Mouse (Mus musculus) thymus, postnatal 25 days (tissue): ENCODE results near the gene Soat1.
"Not testable (repeated sequence)": the region's sequence is repeated elsewhere in the genome, so short reads cannot be mapped to it uniquely, and the experiment has no call there.

Experiments
- DNase-seq: peaks from one replicate; pipeline ENCODE4 v3.0.0; 2022

The Soat1 gene

DNA sequence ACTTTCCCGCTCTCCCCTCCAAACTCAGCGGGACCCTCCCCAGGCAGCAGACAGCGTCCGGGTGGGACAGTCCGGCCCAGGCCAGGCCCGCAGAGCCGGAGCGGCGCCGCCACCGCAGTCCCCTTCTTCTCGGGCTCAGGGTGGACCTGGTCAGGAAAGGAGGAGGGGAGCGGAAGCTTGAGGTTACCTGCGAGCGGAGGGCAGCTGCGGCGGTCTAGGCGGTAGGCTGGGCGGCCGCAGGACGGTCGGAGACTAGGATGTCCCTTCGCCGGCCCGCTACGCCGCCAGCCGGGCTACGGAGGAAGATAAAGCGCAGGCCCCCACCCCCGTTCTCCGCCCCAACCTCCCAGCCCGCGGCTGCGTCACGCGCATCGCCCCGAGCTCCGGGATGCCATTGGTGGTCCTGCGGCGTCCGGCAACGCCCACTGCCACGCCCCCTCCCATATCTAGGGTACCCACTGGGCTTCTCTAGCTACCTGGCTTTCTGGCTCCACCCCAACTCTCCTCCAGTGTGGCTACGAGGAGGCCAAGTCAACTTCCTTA is at the start of gene Soat1:
Soat1 (minus strand) TSS at position 371 of the 543 bp plus-strand sequence.
- DNase-seq = peak; percentile 94

DNA sequence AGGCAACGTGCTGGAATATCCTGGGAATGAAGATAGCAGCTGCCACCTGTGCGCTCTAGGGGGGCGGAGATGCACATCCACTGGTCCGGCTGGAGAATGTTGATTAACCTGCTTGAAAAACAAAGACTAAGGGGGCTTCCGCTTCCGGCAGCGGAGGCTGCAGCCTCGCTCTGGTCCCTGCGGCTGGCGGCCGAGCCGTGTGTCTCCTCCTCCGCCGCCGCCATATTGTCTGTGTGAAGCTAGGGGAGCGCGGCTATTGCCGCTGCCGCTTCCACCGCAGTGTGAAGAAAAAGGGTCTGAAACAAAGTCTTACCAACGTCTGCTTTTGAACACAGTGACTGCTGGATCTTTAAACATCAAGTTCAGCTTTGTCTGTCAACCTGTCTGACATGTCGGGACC is 49.7 kb upstream of the Soat1 start, which contains the start of gene Gm10031:
Gm10031 (plus strand) TSS at position 171 of the 400 bp plus-strand sequence.
- not testable (repeated sequence) for DNase-seq

GRCm38 (mm10) chr1:156521796-156522517 is 47.8 kb upstream of the Soat1 start:
- peak; percentile 73 for DNase-seq

DNA sequence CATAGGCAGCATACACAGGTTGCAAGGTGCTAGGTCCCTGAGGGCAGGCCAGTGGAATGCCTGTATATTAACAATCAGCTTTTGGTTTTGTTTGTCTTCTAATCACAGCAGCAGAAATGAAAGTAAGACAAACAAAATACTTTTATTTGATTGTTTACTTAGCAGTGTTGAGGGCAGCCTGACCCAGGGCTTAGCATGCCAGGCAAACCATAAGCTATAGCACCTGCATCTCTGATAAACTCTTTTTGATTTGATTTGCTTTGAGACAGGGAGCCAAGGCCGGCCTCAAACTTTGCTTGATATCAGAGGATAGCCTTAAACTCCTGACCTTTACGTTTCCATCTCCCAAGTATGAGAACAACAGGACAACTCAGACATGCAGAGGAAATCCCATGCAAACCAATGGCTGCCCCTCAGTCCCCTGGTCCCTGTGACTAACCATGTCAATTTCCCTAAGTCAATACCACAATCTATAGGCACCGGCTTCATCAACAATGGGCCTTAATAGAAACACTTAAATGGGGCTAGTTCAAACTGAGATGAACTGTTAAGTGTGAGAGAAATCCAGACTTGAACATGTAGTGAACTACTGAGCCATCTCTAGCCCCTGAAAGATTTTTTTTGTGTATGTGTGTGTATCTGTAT is 46.1 kb upstream of the Soat1 start:
- no peak for DNase-seq

DNA sequence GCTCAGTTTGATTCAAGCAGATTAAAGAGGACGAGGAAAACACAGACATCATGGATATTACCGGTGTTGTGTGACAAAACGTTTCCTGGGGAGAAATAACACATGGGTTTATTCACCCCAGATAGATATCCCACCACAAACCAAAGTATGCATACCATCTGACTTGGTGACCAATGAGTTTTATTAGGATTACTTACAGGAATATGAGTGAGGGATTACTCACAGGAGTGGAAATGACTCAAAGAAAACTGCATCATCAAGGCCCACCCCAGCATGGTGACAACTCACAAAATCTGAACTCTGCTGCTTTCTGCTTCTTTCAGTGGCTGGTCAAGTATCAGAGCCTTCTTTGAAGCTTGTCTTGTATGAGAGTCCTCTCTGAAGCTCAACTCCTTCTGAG is 33.6 kb upstream of the Soat1 start:
- DNase-seq = no peak

GRCm38 (mm10) chr1:156505901-156506300 is 31.8 kb upstream of the Soat1 start:
- no peak for DNase-seq

- DNase-seq = peak; percentile 13
Observed at GRCm38 (mm10) chr1:156504945-156505523, 30.9 kb upstream of the Soat1 start.

GRCm38 (mm10) chr1:156496910-156497309 is 22.8 kb upstream of the Soat1 start:
- no peak for DNase-seq

DNA sequence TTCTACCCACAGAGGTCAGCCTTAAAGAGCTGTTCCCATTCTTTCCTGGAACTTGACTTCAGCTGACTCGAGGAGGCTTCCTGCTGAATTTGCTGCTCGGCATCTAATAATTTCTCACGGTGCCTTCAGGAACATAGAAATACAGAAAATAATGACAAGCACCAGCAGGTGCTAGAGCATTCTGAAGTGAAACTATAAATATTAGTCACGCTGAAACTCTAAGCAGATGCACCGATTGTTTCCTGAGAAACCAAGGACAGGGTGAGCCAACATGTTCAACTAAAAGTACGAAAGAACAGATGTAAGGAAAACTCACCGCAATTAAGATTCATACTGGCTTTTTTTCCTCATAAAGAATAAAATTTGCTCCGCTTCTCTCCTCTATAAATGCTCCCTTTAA is 20.9 kb upstream of the Soat1 start:
- no peak for DNase-seq

DNA sequence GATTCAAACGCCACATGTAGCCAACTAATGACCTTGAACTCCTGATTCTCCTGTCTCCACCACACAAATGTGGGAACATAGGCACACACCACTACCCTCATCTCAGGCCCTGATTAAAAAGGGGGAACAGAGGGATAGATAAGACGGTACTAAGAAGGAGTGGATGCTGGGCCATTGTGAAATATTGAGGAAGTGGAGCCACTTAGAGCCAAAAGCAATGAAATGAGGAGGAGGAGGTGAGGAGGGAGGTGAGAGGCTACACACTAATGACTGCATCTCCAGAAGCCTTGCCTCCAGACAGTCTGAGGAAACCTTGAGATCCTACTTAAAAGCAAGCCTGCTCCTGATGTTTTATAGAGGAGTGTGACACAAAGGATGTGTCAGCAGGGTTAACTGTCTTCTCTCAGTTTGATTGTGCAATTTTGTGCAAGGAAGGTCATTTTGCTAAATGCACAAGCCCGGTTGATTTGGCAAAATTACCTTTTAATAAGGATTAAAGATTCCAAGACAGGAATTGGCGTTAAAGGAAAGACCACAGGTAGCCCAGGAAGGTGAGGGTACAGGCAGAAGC is 17.2 kb upstream of the Soat1 start:
- no peak for DNase-seq

DNA sequence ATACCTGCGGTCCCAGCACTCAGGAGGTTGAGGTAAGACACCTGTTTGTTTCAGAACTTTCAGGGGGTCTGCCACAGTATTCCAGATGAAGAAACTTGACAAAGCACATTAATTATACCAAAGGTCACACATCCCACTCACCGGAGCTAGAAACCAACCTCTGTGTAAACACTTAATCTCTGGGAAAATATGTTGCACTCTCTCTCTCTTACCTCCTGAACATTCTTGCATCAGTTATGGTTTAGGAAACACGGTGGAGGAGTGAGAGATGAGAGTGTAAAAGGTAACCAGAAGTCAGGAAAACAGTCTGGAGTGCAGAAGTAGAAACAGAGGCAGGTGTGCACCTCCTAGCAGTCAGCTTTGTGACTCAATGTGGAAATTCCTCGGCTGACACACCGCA is 13.9 kb upstream of the Soat1 start:
- DNase-seq = no peak

- DNase-seq = no peak
Observed at GRCm38 (mm10) chr1:156487498-156487897, 13.4 kb upstream of the Soat1 start.

- no peak for DNase-seq
Observed at GRCm38 (mm10) chr1:156481826-156482225, 7.7 kb upstream of the Soat1 start.

DNA sequence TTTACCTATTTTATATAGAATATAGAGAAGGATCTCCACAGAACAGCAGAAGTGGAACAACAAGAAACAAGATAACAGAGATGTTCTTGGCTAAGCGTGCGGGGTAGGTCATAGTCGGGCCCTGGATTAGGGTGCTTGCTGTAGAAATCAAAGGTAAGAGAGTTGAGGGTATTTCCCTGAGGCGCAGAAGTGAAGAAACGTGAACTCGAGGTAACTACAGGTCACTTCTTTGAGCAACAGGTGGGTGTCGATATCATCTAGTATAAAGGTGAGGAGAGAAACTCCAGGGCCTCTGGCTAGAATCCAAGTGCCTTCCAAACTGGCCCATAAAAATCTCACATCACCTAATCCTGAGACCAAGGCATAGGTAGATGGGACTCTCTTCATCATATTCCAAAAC is 2.4 kb upstream of the Soat1 start:
- no peak for DNase-seq

DNA sequence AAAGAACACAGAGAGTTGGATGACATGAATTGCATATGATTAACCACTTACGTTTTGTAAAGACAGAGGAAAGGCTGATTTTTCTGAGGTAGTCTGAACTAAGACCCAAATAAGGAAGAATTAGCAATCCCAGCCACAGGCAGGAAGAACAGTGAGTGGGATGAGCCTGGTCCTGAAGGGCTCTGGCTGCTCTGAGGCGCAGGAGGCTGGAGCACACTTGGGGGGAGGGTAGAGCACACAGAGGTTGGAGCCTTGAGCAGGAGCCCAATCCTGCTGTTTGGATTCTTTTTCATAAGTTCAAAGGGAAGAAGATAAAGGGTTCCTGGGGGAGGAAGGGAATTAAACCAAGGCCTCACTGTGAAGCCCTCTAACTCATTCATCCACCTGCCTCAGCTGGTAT is 1.9 kb upstream of the Soat1 start:
- DNase-seq = no peak

- DNase-seq = no peak
Observed at GRCm38 (mm10) chr1:156474854-156475253, 723 bp upstream of the Soat1 start.

DNA sequence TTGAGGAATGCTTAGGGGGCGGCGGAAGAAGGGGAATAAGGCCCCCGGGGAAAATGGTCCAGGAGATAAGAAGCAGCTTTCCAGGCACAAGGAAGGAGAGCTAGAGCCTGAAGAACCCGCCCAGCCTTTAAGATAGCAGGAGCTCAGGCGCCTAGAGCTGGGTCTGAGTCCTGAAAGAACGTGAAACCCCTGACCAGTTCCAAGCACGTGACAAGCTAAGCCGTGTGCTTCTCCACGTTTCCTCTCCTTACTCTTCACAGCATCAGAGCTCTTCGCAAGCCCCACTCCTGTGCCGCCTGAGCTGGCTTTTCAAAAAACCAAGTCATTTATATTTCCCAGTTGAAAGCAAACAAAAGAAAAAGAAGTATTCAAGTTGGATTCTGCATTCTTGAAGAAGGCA is 1.1 kb downstream of the Soat1 start:
- peak; percentile 27 for DNase-seq

GRCm38 (mm10) chr1:156471955-156472354 is 2.2 kb downstream of the Soat1 start:
- no peak for DNase-seq

- DNase-seq = no peak
Observed at GRCm38 (mm10) chr1:156471071-156471470, 3.1 kb downstream of the Soat1 start.

- no peak for DNase-seq
Observed at GRCm38 (mm10) chr1:156470557-156470956, 3.6 kb downstream of the Soat1 start.

DNA sequence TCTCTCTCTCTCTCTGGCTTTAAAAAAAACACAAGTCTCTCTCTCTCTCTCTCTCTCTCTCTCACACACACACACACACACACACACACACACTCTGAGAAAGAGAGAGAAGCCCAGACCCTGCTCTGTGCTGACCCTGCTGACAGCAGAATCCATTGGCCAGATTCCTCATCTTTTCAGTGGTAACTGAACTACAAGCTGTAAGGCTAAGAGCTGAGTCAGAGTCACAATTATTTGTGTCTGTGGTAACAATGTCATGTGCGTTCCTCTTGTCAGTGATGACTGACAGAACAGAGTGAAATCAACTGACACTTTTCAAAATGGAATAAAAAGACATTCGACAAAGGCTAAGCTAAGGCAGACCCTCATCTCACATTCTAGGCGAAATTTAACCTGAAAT is 5.6 kb downstream of the Soat1 start:
- no peak for DNase-seq

DNA sequence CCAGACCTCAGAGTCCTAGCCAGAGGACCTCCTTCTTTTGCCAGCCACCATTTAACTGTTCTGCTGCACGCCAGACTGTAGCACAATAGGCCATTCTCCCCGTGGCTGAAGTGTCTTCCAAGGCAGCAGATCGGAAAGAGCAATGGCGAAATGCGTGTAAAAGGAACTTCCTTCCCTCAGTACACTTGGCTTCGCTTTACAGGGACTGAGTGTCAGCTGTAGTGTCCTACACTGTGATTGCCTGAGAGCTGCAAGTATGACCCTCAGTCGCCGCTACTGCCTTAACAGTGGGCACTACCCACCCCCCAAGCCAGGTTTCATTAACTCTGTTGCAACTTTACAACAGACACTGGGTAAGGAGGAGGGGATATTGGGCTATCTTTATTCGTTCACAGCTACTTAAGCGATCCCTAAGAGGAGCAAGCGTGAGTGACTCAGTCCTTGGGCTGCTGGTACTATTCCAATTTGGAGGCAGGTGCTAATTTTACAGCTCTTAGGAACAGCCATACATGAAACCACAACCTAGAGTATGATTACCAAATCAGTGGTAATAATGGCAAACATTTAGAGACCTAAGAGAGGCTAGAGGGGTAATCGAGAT is 6.4 kb downstream of the Soat1 start:
- DNase-seq = no peak

DNA sequence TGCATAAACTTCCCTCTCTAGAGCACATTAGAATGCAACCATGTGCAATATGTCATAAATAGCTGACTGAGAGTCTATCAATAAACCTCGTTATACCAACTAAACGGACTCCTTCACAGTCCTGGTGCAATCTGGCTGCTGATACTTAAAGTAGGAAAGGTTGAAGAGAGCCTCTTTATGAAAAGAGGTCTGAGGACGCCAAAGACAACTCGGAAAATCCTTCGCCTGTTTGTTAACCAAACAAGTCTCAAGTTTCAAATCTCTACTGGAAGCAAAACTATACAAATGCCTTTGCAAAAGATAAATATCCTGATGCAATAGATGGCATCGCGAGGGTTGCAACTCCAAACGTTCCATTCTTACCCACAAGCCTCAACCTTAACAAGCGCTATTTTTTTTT is 9.2 kb downstream of the Soat1 start:
- no peak for DNase-seq
